Mouse (Mus musculus) heart, postnatal 0 days (tissue): Measurements from ENCODE around the gene P3h1. TPM values are rescaled to one million over a fixed set of nuclear protein-coding genes. Genes with fewer than 3 reads are reported as not detected.

Source experiments
- ATAC-seq: fragments of 200-750 bp; cut with Nextera tagmentation; 2 replicates; pipeline ENCODE4 v1.8.0; 2017; ENCODE audit warnings: low read depth, moderate number of reproducible peaks, moderate library complexity; ENCODE audit not compliant: insufficient read depth
- DNase-seq: peaks from one replicate; pipeline ENCODE4 v3.0.0-alpha.2; 2016; ENCODE audit warnings: low spot score
- H3K27ac ChIP-seq: fragments of 300-500 bp; sonication (generic); 2 replicates; pipeline ENCODE4 v1.5.1; 2014; ENCODE audit warnings: low read depth, mild to moderate bottlenecking
- H3K27me3 ChIP-seq: fragments of 300-500 bp; sonication (generic); 2 replicates; pipeline ENCODE4 v1.6.1; 2014; ENCODE audit warnings: low read length, mixed read lengths; ENCODE audit not compliant: control insufficient read depth, insufficient read depth
- H3K36me3 ChIP-seq: fragments of 300-500 bp; sonication (generic); replicated peaks from 2 replicates; pipeline ENCODE4 v1.6.1; 2014; ENCODE audit warnings: low read length, mixed read lengths; ENCODE audit not compliant: control insufficient read depth, insufficient read depth
- H3K4me1 ChIP-seq: fragments of 300-500 bp; sonication (generic); 2 replicates; pipeline ENCODE4 v1.6.1; 2014; ENCODE audit warnings: antibody characterized with exemption; ENCODE audit not compliant: control insufficient read depth, insufficient read depth
- H3K4me2 ChIP-seq: fragments of 300-500 bp; sonication (generic); 2 replicates; pipeline ENCODE4 v1.6.1; 2014; ENCODE audit warnings: low read depth, mild to moderate bottlenecking, low read length, moderate library complexity
- H3K4me3 ChIP-seq: fragments of 300-500 bp; sonication (generic); 2 replicates; pipeline ENCODE4 v1.5.1; 2014; ENCODE audit warnings: low read depth, low read length
- H3K9ac ChIP-seq: fragments of 300-500 bp; sonication (generic); replicated peaks from 2 replicates; pipeline ENCODE4 v1.6.1; 2014; ENCODE audit warnings: low read depth, low read length, mixed read lengths
- H3K9me3 ChIP-seq: fragments of 300-500 bp; sonication (generic); replicated peaks from 2 replicates; pipeline ENCODE4 v1.6.1; 2016; ENCODE audit warnings: low read length; ENCODE audit not compliant: control insufficient read depth
- CTCF ChIP-seq: IDR thresholded peaks from 2 replicates; pipeline ENCODE4 v1.5.1; 2016; ENCODE audit warnings: antibody characterized with exemption, control low read depth, low read depth
- EP300 ChIP-seq: IDR thresholded peaks from 2 replicates; pipeline ENCODE4 v1.6.1; 2016; ENCODE audit warnings: antibody characterized with exemption, low read depth
- WGBS: fragments of 180-500 bp; shearing (Covaris S2); extraction: QIAGEN DNeasy Blood & Tissue Kit; methylation state at CpG from one replicate; pipeline ENCODE4 v1.1.7; 2014; 5-methylcytosine and 5-hydroxymethylcytosine counted together
- polyA plus RNA-seq: library from polyadenylated mRNA; unstranded; fragments of >200 nt; fragmentation: Nextera tagmentation; extraction: Ambion mirVana; gene quantifications from 2 replicates; pipeline ENCODE4 v1.2.1, GENCODE M21; 2015
- total RNA-seq: library from RNA; depleted of rRNA; stranded (reverse); fragments of >200 nt; gene quantifications from 2 replicates; pipeline ENCODE4 v1.2.3, GENCODE M21; 2014; ENCODE audit warnings: low replicate concordance

The P3h1 gene
- total and polyA plus RNA-seq, 2 experiments from 2014 or later, result 20.5 to 40.8 TPM

DNA sequence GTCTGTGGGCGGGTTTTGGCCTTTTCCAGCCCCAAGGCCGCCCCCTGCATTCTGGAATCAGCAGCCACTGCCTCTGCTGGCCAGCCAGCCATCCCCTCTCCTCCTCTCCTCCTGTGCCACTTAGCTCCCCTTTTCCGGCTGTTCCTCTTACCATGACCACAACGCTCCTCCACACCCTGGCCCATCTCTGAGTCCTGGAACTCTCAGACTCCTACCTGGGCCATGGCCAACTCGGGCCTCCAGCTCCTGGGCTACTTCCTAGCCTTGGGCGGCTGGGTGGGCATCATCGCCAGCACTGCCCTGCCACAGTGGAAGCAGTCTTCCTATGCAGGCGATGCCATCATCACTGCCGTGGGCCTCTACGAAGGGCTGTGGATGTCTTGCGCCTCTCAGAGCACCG, 22.6 kb downstream of the P3h1 start, which contains the start of gene Cldn19:
TSS of gene Cldn19 (plus strand) at position 64 of the 400 bp plus-strand sequence.
- no peak within 1 kb of the TSS for H3K27ac ChIP-seq
- H3K9ac ChIP-seq, result no peak within 1 kb of the TSS
- ATAC-seq (no peak), DNase-seq (no peak)
- H3K27me3 ChIP-seq, result no peaks in the 10 kb centered on the region
- no peaks in the 10 kb centered on the region for H3K36me3 ChIP-seq
- 84% methylated on average over 12 of the region's 12 CpGs for WGBS
- no peak for TF ChIP-seq CTCF
- no peak for TF ChIP-seq EP300
- H3K9me3 ChIP-seq, result no peaks in the 10 kb centered on the region
- no peak within 1 kb of the TSS for H3K4me2 ChIP-seq
- no peaks in the 10 kb centered on the region for H3K4me1 ChIP-seq
- H3K4me3 ChIP-seq, result no peak within 1 kb of the TSS

DNA sequence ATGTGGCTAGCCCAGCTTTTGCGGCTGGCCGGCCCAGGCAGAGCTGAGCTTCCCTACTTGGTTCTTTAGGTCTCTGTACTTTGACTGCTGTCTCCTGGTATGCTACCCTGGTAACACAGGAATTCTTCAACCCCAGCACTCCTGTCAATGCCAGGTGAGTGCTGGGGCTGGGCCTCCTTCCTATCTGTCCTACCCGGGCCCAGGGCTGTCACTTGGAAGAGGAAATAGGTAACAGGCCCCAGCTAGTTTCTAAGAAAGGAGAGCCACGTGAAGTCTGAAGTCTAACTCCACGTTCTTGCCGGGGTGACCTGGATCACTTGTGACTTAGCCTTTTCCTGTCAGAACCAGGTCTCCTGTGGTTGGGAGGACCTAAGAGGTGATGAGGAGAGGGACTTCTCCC, 24.4 kb downstream of the P3h1 start:
- ATAC-seq (no peak), DNase-seq (no peak)
- H3K9ac ChIP-seq, result no peak overlapping the region
- no peaks in the 10 kb centered on the region for H3K36me3 ChIP-seq
- no peaks in the 10 kb centered on the region for H3K9me3 ChIP-seq
- WGBS, result 81% methylated on average over 6 of the region's 6 CpGs
- H3K4me1 ChIP-seq, result no peaks in the 10 kb centered on the region
- H3K4me3 ChIP-seq, result no peak overlapping the region
- TF ChIP-seq EP300, result no peak
- no peak for TF ChIP-seq CTCF
- no peak overlapping the region for H3K4me2 ChIP-seq
- H3K27ac ChIP-seq, result no peak overlapping the region
- no peaks in the 10 kb centered on the region for H3K27me3 ChIP-seq

DNA sequence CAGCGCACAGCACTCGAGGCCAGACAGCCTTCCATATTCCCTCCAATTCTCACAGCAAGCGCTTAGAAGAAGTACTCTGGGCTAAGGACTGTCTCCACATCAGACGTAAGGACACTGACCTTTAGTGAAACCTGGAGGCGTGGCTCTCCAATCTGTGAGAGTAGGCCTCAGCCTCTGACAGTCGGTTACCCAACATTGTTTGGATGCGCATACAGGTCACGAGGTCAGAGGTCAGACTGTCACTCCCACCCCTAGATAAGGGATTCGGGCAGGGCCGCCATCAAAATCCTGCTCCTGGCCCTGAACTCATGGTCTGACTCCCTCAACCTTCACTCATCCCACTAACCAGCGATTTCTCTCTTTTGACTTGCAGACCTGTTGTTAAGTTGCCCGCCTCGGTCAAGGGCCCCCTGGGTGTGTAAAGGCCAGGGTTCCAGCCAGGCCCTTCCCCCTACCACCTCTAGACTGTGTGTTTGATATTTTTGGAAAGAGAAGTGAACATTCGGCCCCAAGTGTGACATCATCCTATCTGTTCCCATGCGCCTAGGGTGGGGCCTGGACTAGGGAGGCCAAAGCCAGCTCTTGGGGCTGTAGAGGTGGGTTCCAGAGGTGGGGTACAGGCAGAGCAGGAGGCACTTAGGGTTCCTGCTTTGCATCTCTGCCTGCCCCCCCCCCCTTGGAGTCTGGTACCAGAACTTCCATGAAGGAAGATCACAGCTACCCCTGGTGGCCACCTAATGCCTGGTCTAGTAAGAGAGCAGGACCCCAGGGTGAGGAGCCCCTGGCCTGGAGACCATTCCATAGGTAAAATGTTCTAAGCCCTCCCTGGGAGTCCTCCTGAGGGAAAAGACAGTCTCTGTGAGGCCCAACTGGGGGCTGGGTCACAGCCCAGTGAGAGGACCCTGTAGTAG, 26.9 kb downstream of the P3h1 start:
- DNase-seq (no peak), ATAC-seq (no peak)
- no peaks in the 10 kb centered on the region for H3K36me3 ChIP-seq
- H3K27ac ChIP-seq, result no peak overlapping the region
- no peaks in the 10 kb centered on the region for H3K4me1 ChIP-seq
- no peak overlapping the region for H3K4me2 ChIP-seq
- H3K27me3 ChIP-seq, result no peaks in the 10 kb centered on the region
- H3K9me3 ChIP-seq, result no peaks in the 10 kb centered on the region
- H3K9ac ChIP-seq, result no peak overlapping the region
- WGBS, result 76% methylated on average over 15 of the region's 15 CpGs
- no peak overlapping the region for H3K4me3 ChIP-seq
- TF ChIP-seq CTCF, result peak; percentile 21; the same call in 1 of the 2 replicates
- no peak for TF ChIP-seq EP300

DNA sequence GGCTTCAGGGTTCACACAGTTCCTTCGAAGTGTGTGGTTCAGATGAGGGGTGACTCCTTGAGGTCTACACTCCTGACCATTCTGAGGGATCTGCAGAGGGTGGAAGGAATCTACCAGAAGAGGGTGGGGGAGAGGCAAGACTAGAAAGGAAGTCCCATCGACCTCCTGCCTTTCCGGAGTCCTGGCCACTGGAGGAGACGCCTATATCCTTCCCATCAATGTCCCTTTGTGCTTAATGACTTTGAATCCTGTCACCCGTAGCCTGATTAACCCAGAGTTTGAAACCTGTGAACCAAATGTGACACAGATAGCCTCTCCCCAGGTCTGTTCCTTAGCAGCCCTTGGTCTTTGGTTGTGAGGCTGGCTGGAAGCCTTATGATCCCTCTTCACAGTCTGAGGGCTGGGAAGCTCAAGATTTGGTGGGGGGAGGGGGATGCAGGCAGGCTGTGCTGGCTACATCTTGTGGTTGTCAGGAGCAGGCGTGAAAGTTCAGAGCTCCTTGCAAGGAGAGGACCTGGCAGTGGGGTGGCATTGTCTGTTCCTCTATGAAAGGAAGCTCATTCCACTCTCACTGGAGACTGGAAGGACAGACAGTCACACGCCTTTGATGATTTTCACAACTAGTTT, 28.5 kb downstream of the P3h1 start:
- 38% methylated on average over 7 of the region's 7 CpGs for WGBS
- no peaks in the 10 kb centered on the region for H3K4me1 ChIP-seq
- H3K9ac ChIP-seq, result no peak overlapping the region
- peak overlapping the region; percentile 76 for H3K27ac ChIP-seq
- ATAC-seq, result peak; percentile 37; the same call in 1 of the 2 replicates
- no peak overlapping the region for H3K4me3 ChIP-seq
- DNase-seq, result no peak
- H3K4me2 ChIP-seq, result no peak overlapping the region
- no peaks in the 10 kb centered on the region for H3K36me3 ChIP-seq
- TF ChIP-seq EP300, result peak; percentile 67; the same call in 1 of the 2 replicates
- TF ChIP-seq CTCF, result no peak
- no peaks in the 10 kb centered on the region for H3K9me3 ChIP-seq
- H3K27me3 ChIP-seq, result no peaks in the 10 kb centered on the region

DNA sequence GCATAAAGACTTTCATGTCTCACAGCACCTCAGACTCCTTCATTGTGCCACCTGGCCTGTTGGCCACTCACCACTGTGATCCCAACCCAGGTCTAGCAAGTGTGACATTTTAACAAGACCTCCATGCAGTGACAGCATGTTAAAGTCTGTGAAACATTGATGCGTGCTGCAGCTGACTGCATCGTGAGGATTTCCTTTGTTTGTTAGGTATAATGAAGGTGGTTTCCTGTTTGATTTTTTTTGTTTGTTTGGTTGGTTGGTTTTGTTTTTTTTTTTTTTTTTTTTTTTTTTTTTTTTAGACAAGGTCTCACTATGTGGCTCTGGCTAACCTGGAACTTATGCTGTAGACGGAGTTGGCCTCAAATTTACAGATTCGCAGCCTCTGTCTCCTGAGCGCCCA, 29.8 kb downstream of the P3h1 start:
- no peaks in the 10 kb centered on the region for H3K27me3 ChIP-seq
- peak overlapping the region; percentile 60 for H3K27ac ChIP-seq
- H3K9me3 ChIP-seq, result no peaks in the 10 kb centered on the region
- no peaks in the 10 kb centered on the region for H3K36me3 ChIP-seq
- ATAC-seq (no peak), DNase-seq (no peak)
- H3K4me1 ChIP-seq, result no peaks in the 10 kb centered on the region
- H3K4me3 ChIP-seq, result no peak overlapping the region
- no peak overlapping the region for H3K4me2 ChIP-seq
- WGBS, result 85% methylated on average over 5 of the region's 5 CpGs
- TF ChIP-seq CTCF (no peak), EP300 (no peak)
- H3K9ac ChIP-seq, result no peak overlapping the region
